Mouse (Mus musculus): Measurements from ENCODE around the gene Ceacam12.
"Not testable (repeated sequence)": the region's sequence is repeated elsewhere in the genome, so short reads cannot be mapped to it uniquely, and the experiment has no call there.

Ceacam12 gene

DNA sequence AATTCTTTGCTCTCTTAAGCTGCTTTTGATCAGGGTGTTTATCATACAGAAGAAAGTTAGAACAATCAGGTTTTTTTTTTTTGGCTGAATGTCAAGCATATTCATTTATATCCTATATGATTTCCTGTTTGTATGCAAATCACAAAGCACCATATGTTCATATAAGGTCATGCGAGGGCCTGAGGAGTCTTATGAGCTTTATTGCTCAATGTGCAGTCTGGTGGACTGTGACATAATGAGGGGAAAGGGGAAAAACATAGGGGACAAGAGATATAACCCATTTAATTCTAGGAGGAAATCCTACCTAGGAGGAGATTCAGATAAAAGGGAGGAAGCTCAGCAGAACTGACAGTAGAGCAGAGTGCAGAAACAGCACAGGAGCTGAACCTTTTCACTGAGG lies at the start of gene Ceacam12:
Gene Ceacam12 (plus strand): TSS at position 301 of the 400 bp plus-strand sequence.
- DNase-seq (ENCODE audit: low spot score in 2 of 2): no peak

- DNase-seq (ENCODE audit: low spot score in 2 of 2): not testable (repeated sequence)
These were observed 8.1 kb downstream of the Ceacam12 start for GRCm38 (mm10) chr7:18073821-18074220.

GRCm38 (mm10) chr7:18100785-18101184 lies 35.1 kb downstream of the Ceacam12 start:
- DNase-seq (ENCODE audit: low spot score in 2 of 2): no peak
